Mouse (Mus musculus): ENCODE results near the gene Pde2a.

The Pde2a gene

GRCm38 (mm10) chr7:101421529-101421928 lies at the start of gene Pde2a:
Pde2a (plus strand) TSS chr7:101421691.
- DNase-seq (ENCODE audit: extremely low read depth, low read depth, low spot score): no peak

GRCm38 (mm10) chr7:101373082-101373481 lies 48.4 kb upstream of the Pde2a start:
- no peak for DNase-seq (ENCODE audit: extremely low read depth, low read depth, low spot score)

GRCm38 (mm10) chr7:101374155-101374554 lies 47.3 kb upstream of the Pde2a start:
- DNase-seq (ENCODE audit: extremely low read depth, low read depth, low spot score): no peak

- no peak for DNase-seq (ENCODE audit: extremely low read depth, low read depth, low spot score)
Observed at GRCm38 (mm10) chr7:101376701-101377340, 44.7 kb upstream of the Pde2a start.

GRCm38 (mm10) chr7:101377741-101378262 lies 43.7 kb upstream of the Pde2a start:
- DNase-seq (ENCODE audit: extremely low read depth, low read depth, low spot score): no peak

GRCm38 (mm10) chr7:101378285-101378684 lies 43.2 kb upstream of the Pde2a start:
- DNase-seq (ENCODE audit: extremely low read depth, low read depth, low spot score): no peak

- no peak for DNase-seq (ENCODE audit: extremely low read depth, low read depth, low spot score)
Observed at GRCm38 (mm10) chr7:101378796-101379465, 42.6 kb upstream of the Pde2a start.

- no peak for DNase-seq (ENCODE audit: extremely low read depth, low read depth, low spot score)
Observed at GRCm38 (mm10) chr7:101379732-101380131, 41.8 kb upstream of the Pde2a start.

- no peak for DNase-seq (ENCODE audit: extremely low read depth, low read depth, low spot score)
Observed at GRCm38 (mm10) chr7:101381512-101381911, 40.0 kb upstream of the Pde2a start.

- no peak for DNase-seq (ENCODE audit: extremely low read depth, low read depth, low spot score)
Observed at GRCm38 (mm10) chr7:101382378-101382777, 39.1 kb upstream of the Pde2a start.

- DNase-seq (ENCODE audit: extremely low read depth, low read depth, low spot score): no peak
Observed at GRCm38 (mm10) chr7:101383756-101384155, 37.7 kb upstream of the Pde2a start.

GRCm38 (mm10) chr7:101384931-101385330 lies 36.6 kb upstream of the Pde2a start:
- DNase-seq (ENCODE audit: extremely low read depth, low read depth, low spot score): no peak

GRCm38 (mm10) chr7:101385331-101385733 lies 36.2 kb upstream of the Pde2a start:
- no peak for DNase-seq (ENCODE audit: extremely low read depth, low read depth, low spot score)

GRCm38 (mm10) chr7:101385866-101386452 lies 35.5 kb upstream of the Pde2a start:
- DNase-seq (ENCODE audit: extremely low read depth, low read depth, low spot score): no peak

- no peak for DNase-seq (ENCODE audit: extremely low read depth, low read depth, low spot score)
Observed at GRCm38 (mm10) chr7:101389256-101389655, 32.2 kb upstream of the Pde2a start.

- DNase-seq (ENCODE audit: extremely low read depth, low read depth, low spot score): no peak
Observed at GRCm38 (mm10) chr7:101391909-101392479, 29.5 kb upstream of the Pde2a start.

- DNase-seq (ENCODE audit: extremely low read depth, low read depth, low spot score): no peak
Observed at GRCm38 (mm10) chr7:101393015-101393414, 28.5 kb upstream of the Pde2a start.

GRCm38 (mm10) chr7:101393694-101394504 lies 27.6 kb upstream of the Pde2a start:
- no peak for DNase-seq (ENCODE audit: extremely low read depth, low read depth, low spot score)

GRCm38 (mm10) chr7:101394569-101394968 lies 26.9 kb upstream of the Pde2a start:
- DNase-seq (ENCODE audit: extremely low read depth, low read depth, low spot score): no peak

GRCm38 (mm10) chr7:101395471-101395870 lies 26.0 kb upstream of the Pde2a start:
- no peak for DNase-seq (ENCODE audit: extremely low read depth, low read depth, low spot score)

- no peak for DNase-seq (ENCODE audit: extremely low read depth, low read depth, low spot score)
Observed at GRCm38 (mm10) chr7:101397175-101397574, 24.3 kb upstream of the Pde2a start.

Data from fat pad, adult 2 months (tissue).